Mouse (Mus musculus): Measurements from ENCODE around the gene Adamts15. TPM values are rescaled to one million over a fixed set of nuclear protein-coding genes. Genes with fewer than 3 reads are reported as not detected.

Adamts15 gene
- polyA plus RNA-seq, 1 experiment = 4.8 TPM

DNA sequence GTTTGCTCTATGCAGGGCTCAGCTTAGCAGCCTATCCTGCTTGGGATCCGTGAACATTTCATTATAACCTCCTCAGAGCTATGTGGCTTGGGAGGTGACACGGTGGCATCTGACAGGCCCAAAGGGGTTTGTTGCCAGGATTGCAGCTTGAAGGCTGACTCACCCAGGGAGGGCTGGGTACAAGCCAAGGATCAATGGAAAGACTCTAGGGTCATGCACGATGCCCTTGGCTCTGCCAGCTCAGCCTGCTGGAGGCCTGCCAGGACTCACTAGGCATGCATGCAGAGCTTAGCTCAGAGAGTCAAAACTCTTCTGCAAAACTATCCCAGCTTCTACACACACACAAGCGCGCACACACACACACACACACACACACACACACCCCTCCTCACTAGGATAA is 25.5 kb downstream of the Adamts15 start:
- peak; percentile 80 for DNase-seq (ENCODE audit: low read depth, low spot score)
- 34% methylated on average over 5 of the region's 5 CpGs for WGBS

DNA sequence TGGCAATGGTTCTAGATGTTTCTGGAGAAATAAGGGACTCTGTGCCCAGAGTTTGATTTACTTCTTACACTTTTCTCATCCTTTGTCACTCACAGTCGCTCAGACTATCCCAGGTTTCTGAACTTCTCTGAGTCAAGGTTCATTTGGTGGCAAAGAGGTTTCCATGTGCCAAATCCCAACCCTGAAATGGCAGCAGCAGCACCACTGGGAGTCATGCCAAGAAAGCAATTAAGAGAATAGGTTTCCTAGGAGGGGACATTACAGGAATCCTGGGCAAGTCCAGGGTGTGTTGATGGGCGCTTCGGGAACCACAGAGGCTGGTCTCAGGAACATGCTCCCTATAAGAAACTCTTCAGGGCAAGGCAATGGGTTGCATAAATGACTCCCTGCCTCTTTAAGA is 26.6 kb downstream of the Adamts15 start:
- peak; percentile 43 for DNase-seq (ENCODE audit: low read depth, low spot score)
- 28% methylated on average over 3 of the region's 3 CpGs for WGBS

DNA sequence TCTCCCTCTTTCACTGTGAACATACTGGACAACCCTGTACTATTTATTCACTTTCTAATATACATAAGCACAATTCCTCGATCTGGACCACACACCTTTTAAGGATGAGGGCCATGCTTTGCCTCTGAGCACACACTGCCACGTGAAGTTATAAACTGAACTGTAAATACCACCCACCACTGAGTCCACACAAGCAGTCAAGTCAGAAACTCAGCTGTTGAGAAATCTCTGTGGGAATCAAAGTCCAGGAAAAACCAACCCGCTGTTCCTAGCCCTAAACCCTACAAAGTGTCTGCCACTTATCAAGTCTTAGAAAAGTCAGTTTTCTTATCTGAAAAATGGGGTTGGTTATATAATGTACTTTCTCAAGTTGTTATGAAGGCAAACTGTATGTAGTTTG is 36.0 kb downstream of the Adamts15 start:
- 23% methylated on average over 3 of the region's 3 CpGs for WGBS

GRCm38 (mm10) chr9:30880553-30880952 is 41.7 kb downstream of the Adamts15 start:
- WGBS = 28% methylated on average over 9 of the region's 9 CpGs
- peak; percentile 47 for DNase-seq (ENCODE audit: low read depth, low spot score)

More for the DNA sequence above, 36.0 kb downstream of the Adamts15 start:
- no peak for DNase-seq (ENCODE audit: low read depth, low spot score)

DNA sequence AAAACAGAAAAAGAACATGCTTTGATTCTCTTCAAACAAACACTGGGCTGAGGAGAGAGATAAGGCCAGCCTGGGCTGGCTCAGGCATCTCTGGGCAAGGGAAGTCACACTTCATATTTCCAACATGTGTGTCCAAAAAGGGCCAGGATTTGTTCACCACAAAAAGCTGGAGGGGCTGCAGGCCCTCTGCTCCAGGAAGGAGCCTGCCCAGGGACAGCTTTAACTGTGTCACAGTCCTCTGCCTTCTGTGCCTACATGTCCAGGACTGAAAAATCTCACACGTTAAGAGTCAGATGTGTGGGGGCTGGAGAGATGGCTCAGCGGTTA is 42.3 kb downstream of the Adamts15 start:
- WGBS = 81% methylated on average over 2 of the region's 2 CpGs
- no peak for DNase-seq (ENCODE audit: low read depth, low spot score)

DNA sequence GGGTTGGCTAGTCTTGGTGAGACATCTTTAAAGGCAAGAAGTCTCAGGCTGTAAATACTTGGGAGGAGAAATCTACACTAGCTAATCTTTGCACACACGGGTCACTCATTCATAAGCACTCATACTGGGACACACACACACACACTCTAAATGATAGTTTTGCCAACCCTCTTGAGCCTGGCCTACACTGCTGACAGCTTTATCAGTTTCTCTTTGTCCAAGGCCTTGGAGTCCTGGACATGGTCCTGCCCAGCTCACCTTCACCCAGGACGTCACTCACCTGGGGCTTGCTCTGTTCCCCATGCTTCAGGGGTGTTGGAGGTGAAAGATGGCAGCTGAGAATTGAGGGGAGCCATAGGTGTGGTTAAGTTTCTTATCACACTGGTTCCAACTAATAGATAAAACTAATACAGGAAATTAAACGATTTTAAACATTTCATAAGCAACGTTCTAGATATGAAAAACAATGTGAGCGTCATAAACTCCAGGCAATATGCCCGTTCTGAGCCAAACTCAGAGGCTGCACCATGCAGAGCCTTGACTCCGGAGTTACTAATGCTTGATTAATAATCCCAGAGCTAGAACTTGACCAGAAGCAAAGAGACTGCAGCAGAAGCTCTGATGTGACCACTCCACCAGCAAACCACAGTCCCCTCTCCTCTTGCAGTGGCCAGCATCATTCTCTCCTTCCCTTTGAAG is 42.9 kb downstream of the Adamts15 start:
- DNase-seq (ENCODE audit: low read depth, low spot score) = no peak
- WGBS = 47% methylated on average over 7 of the region's 7 CpGs

DNA sequence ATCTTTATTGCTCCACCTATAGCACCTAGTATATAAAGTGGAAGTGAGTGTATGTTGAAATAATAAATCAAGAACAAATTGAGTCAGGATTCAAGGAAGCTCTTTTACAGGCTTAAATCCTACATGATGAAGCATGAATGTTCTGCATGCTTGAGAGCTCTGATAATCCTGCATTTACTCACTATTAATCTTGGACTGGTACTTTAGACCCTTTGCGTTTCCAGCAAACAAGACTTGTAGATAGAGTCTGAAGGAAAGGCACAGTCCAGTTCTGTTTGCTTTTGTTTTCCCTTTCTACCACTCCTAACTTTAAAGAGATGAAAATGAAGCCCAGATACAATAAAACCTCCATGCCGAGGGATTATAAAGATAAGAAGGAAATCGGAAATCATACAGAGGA is 45.7 kb downstream of the Adamts15 start:
- 27% methylated on average over 3 of the region's 3 CpGs for WGBS
- peak; percentile 72 for DNase-seq (ENCODE audit: low read depth, low spot score)

DNA sequence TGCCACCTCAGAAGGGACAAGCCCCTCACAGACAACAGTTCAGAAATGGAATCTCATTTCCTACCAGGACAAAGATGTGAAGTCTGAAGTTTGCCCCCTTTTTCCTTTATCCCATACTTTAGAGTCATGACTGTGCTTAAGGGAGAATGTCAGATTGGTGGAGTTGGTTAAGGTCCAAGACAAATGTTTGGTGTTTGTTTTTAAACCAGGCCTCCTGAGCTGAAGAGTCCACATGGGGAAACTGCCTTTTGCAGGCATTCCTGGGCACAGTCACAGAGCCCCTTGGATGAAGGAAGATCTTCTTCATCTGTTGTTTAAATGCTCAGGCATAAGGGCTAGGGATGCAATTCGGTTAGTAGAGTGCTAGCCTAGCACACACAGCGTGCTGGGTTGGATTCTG is 66.4 kb downstream of the Adamts15 start:
- WGBS = 52% methylated on average over 2 of the region's 2 CpGs
- no peak for DNase-seq (ENCODE audit: low read depth, low spot score)

DNA sequence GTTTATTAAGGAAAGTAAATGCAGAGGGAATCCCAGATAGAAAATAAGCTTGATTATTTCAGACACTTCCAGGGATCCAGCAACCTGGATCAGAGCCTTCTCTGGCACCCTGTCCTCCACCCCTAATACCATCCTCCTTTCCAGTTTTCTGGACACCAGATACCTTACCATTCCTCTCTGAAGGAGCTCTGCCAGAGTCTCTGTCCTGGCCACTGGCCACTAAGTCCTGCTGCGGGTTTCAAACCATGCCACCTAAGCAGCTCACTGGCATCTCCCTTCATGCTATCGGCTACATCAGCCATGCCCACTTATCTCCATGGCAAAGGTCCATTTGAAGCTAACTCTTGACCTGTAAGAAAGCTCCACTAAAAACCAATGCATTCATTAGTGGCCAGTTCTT is 70.4 kb downstream of the Adamts15 start:
- no peak for DNase-seq (ENCODE audit: low read depth, low spot score)
- WGBS = 96% methylated on average over 2 of the region's 2 CpGs

DNA sequence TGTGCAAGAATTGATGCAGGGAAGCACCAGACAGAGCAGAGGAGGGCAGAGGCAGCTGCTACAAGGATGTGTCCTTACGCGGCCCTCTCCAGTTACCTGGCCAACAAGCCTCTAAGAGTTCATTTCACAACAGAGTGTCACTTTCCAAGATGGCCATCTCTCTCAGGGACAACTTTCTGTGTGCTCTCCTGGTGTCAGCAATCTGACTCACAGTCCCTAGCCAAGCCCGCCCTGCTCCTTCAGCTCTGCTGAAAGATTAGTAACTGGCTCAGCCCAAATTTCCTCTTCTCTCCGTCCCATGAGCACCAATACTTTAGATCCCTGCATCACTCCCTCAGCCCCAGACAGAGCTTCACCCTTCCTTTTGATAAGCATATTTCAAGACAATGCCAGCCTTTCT is 72.3 kb downstream of the Adamts15 start:
- 92% methylated on average over 4 of the region's 4 CpGs for WGBS
- no peak for DNase-seq (ENCODE audit: low read depth, low spot score)

GRCm38 (mm10) chr9:30849444-30849843 is 72.8 kb downstream of the Adamts15 start:
- no peak for DNase-seq (ENCODE audit: low read depth, low spot score)
- 56% methylated on average over 8 of the region's 8 CpGs for WGBS

Other genes starting within 250 kb of the Adamts15 start
- 1.1 and 1.2 TPM in 2 replicates for gene Adamts8, start 20.1 kb upstream of the Adamts15 start, polyA plus RNA-seq (2012; rRNA removed)
- 3.4 and 4.6 TPM in 2 replicates for gene Zbtb44, start 108.2 kb upstream of the Adamts15 start, polyA plus RNA-seq (2012; rRNA removed)
- gene St14, start 209.4 kb upstream of the Adamts15 start, polyA plus RNA-seq (2012; rRNA removed) = 163 and 201 TPM in 2 replicates